Mouse (Mus musculus): ENCODE measurements at regions not wholly inside any gene's neighbourhood (a gene's known extent, or its start where the extent isn't known, plus 50 kb on each side); places are given as distances from the start of the nearest gene placed in this dataset.

DNA sequence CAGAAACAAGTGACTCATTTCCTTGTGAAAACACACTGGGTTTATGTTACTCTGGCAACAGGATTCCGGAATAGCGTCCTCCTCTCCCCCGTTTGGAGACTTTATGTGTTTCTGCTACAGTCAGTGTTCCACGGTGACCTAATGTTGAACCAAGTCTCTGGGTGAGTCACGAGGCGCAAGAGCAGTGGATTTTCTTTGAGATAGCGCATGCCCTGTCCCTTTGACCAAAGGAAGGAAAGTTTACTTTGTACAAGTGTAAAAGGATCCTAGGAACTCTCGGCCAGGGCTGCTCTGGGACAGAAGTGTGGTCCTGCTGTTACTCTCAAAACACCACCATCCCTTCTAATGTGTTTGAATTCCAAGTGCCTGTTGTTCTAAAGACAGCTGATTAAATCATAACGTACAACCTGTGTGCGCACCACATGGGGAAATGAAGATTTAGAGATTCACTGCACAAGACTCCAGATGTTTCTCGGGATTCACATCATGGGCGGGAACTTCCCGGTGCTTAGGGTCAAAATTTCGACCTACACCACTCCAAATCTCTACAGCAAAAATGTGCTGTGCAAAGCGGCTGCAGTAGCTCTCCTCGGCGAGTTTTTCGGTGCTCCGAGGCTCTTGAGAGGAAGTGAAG, 176.1 kb upstream of the Rbms1 start:
- WGBS: 63% methylated on average over 19 of the region's 19 CpGs
- Histone ChIP-seq H3K4me3 (no peak overlapping the region), H3K27me3 (ENCODE audit: low read depth, poor library complexity, severe bottlenecking) (no peaks in the 10 kb centered on the region), H3K4me1 (peaks cover 6% of the 10 kb centered on the region; the same call in 1 of the 2 replicates), H3K36me3 (no peaks in the 10 kb centered on the region), H3K27ac (replicated peaks) (no peak overlapping the region), H3K9me3 (replicated peaks) (no peaks in the 10 kb centered on the region)
- DNase-seq (ENCODE audit: low spot score): peak; percentile 24

DNA sequence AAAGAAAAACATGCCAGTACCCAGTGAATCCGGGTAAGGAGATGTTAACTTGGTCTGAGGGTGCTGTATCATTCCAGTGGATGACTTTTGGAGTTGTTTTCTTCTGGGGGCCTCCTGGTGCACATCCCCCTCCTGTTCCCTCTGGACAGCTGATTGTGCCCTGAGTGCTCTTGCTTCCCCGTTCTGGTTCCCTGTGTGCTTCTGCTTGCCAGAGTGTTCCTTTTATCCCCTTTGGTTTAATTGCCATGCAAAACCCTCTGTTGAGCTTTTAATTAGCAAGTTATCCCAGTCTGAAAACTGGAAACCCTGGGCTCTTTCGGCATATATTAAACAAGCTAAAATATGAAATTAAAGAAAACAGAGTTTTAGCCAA, 175.6 kb upstream of the Rbms1 start:
- Histone ChIP-seq H3K4me1 (peaks cover 6% of the 10 kb centered on the region; the same call in 1 of the 2 replicates), H3K27me3 (ENCODE audit: low read depth, poor library complexity, severe bottlenecking) (no peaks in the 10 kb centered on the region), H3K27ac (replicated peaks) (no peak overlapping the region), H3K36me3 (no peaks in the 10 kb centered on the region), H3K9me3 (replicated peaks) (no peaks in the 10 kb centered on the region), H3K4me3 (no peak overlapping the region)
- 62% methylated on average over 3 of the region's 3 CpGs for WGBS
- no peak for DNase-seq (ENCODE audit: low spot score)

DNA sequence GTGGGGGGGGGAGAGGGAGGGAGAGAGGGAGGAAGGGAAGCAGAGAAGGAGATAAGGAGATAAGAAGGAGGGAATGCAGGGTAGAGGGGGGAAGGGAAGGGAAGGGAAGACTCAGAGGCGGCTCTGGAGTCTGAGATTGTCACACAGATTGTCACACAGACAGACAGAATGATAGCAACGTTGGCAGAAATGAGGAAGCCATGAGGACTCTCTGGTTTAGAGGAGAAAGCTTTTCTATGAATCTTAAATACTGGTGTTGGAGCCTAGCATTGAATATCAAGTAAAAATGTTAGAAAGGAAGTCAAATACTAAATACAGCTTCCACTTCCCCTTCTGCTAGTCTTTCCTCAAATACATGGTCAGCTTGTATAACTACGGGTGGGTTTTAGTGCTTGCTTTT, 174.4 kb upstream of the Rbms1 start:
- Histone ChIP-seq H3K36me3 (no peaks in the 10 kb centered on the region), H3K27ac (replicated peaks) (no peak overlapping the region), H3K9me3 (replicated peaks) (no peaks in the 10 kb centered on the region), H3K4me1 (peaks cover 6% of the 10 kb centered on the region; the same call in 1 of the 2 replicates), H3K27me3 (ENCODE audit: low read depth, poor library complexity, severe bottlenecking) (no peaks in the 10 kb centered on the region), H3K4me3 (no peak overlapping the region)
- 71% methylated on average over 3 of the region's 3 CpGs for WGBS
- DNase-seq (ENCODE audit: low spot score): no peak

DNA sequence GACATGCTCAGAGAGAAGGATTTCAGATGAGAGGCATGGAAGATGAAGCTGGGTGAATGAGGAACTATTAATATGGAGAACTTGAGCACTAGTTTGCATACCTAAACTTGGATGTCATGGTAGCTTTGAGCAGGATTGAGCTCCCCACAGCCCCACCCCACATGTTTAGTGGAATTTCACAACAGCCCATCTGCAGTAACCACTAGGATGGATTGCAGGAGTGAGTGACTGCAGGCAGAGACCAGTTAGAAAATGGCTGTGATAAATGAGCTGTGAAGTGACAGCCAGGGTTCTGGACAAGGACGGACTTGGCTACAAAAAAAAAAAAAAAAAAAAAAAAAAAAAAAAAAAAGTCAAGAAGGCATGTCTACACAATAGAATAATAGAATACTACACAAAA, 173.9 kb upstream of the Rbms1 start:
- 60% methylated on average over 1 of the region's 1 CpGs for WGBS
- no peaks in the 10 kb centered on the region for H3K36me3 ChIP-seq

DNA sequence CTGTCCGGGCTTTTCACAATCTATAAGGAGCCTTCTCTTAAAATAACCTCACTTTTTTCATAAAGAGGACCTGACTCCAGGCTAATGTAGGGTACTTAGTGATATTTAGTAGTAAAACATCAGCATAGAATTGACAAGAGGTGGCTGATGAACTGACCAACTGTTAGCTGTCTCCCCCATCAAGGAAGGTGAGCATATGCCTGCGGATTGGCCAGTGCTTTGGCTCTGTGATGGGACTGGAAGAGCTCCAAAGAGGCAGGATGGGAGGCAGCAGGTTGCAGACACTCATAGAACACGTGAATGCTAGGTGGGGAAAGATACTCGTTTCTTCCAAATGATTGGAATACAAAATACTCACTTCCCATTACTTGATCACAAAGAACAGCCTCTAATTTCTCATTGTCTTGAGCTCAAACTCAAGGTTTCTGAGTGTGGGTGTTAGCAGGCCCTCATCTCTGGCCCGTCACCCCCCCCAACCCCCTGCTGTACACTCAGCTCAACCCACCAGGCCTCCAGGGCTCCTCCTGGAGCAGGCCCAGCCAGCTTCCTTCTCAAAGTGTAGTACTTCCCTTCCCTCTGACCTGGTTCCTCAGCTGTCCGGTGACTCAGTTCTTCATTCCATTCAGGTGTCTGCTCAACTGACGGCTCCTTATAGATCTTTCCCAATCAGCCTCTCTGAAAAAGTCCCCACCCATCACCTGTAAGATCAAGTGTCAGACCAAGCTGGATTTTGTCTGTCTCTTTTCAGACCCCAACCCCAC, 160.2 kb upstream of the Rbms1 start:
- H3K4me3 ChIP-seq: no peak overlapping the region
- no peaks in the 10 kb centered on the region for H3K4me1 ChIP-seq
- DNase-seq (ENCODE audit: low spot score): no peak
- 84% methylated on average over 7 of the region's 7 CpGs for WGBS
- no peak overlapping the region for H3K27ac ChIP-seq (replicated peaks)
- no peaks in the 10 kb centered on the region for H3K27me3 ChIP-seq (ENCODE audit: low read depth, poor library complexity, severe bottlenecking)
- H3K36me3 ChIP-seq: no peaks in the 10 kb centered on the region
- H3K9me3 ChIP-seq (replicated peaks): no peaks in the 10 kb centered on the region

More for the DNA sequence above, 173.9 kb upstream of the Rbms1 start:
- H3K27me3 ChIP-seq (ENCODE audit: low read depth, poor library complexity, severe bottlenecking): no peaks in the 10 kb centered on the region
- DNase-seq (ENCODE audit: low spot score): no peak
- H3K4me3 ChIP-seq: no peak overlapping the region
- H3K9me3 ChIP-seq (replicated peaks): no peaks in the 10 kb centered on the region
- no peak overlapping the region for H3K27ac ChIP-seq (replicated peaks)
- H3K4me1 ChIP-seq: peaks cover 6% of the 10 kb centered on the region; the same call in 1 of the 2 replicates

DNA sequence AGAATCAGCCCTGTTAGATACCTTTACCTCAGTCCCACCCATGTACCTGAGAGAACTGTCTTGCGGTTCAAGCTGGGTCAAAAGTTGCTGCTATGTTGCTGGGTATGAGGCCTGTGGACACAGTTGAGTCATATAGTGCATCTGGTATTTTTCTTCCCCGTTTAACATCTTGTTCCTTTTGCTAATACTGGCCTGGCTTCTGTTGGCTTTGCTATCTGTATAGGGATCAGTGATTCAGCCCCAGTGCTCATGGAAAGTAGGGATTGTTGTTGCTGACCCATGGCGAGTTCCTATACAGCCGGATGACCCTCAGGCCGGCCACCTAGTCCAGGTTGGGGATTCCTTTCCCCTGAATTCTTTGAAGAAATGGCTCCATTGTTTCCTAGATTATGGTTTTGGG, 158.3 kb upstream of the Rbms1 start:
- Histone ChIP-seq H3K9me3 (replicated peaks) (no peaks in the 10 kb centered on the region), H3K27ac (replicated peaks) (no peak overlapping the region), H3K4me1 (no peaks in the 10 kb centered on the region), H3K36me3 (no peaks in the 10 kb centered on the region), H3K4me3 (no peak overlapping the region), H3K27me3 (ENCODE audit: low read depth, poor library complexity, severe bottlenecking) (no peaks in the 10 kb centered on the region)
- DNase-seq (ENCODE audit: low spot score): no peak
- 76% methylated on average over 5 of the region's 5 CpGs for WGBS

DNA sequence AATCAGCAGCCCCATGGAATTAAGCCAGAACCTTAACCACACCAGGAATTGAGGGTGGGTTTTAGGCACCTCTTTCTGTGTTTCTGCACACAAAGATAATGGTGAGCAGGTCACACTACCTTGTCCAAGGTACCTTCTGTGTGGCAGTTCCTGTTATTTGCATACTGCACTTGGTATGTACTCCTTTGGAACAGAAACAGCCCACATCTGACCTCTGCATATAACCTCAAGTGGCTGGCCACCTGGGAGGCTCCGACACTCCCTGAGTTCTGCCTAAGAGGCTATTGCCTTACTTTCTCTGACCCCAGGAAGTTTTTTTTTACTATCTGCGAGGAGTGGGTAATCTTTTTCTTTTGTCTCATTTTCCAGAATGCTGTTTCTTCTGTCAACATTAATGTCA, 151.6 kb upstream of the Rbms1 start:
- Histone ChIP-seq H3K9me3 (replicated peaks) (no peaks in the 10 kb centered on the region), H3K4me3 (no peak overlapping the region), H3K4me1 (no peaks in the 10 kb centered on the region), H3K36me3 (no peaks in the 10 kb centered on the region), H3K27me3 (ENCODE audit: low read depth, poor library complexity, severe bottlenecking) (no peaks in the 10 kb centered on the region), H3K27ac (replicated peaks) (no peak overlapping the region)
- no peak for DNase-seq (ENCODE audit: low spot score)
- WGBS: 73% methylated on average over 2 of the region's 2 CpGs

DNA sequence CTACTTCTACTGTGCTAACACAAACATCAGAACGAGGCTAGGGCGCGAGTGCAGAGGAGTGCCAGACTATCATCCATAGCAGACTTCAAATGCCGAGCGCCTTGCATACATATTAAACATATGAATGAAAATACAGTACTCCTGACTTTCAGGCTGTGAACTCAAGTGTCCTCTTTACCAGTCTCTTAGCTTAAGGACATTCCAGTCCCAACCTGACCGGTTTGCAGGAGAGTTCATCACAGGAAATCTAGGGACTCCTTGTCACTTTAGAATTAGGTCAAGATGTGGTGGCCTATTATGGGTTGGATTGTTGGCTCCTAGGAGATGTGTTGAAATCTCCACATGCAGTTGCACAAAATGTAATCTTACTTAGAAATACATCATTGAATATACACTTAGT, 150.9 kb upstream of the Rbms1 start:
- Histone ChIP-seq H3K27me3 (ENCODE audit: low read depth, poor library complexity, severe bottlenecking) (no peaks in the 10 kb centered on the region), H3K36me3 (no peaks in the 10 kb centered on the region), H3K4me1 (no peaks in the 10 kb centered on the region), H3K9me3 (replicated peaks) (no peaks in the 10 kb centered on the region), H3K27ac (replicated peaks) (no peak overlapping the region), H3K4me3 (no peak overlapping the region)
- 93% methylated on average over 6 of the region's 6 CpGs for WGBS
- no peak for DNase-seq (ENCODE audit: low spot score)

DNA sequence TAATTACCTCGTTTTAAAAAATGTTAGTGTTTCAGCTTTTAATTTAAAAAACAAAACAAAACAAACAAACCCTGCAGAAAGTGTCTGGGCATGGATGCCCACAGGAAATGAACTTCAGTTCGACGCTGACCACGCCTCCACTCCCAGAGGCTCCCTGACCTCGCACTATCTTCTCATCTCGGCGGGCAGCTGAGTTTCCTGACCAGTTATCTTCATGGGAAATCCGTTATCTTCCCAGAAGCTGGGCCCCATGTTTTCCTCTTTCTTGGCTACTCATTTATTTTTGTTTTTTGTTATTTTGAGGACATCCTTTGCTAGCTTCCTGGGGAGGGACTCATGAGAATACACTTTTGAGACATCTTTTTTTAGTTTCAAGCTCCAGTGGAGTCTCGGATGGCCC, 147.6 kb upstream of the Rbms1 start:
- no peak overlapping the region for H3K27ac ChIP-seq (replicated peaks)
- DNase-seq (ENCODE audit: low spot score): no peak
- no peak overlapping the region for H3K4me3 ChIP-seq
- no peaks in the 10 kb centered on the region for H3K9me3 ChIP-seq (replicated peaks)
- 71% methylated on average over 9 of the region's 9 CpGs for WGBS
- H3K27me3 ChIP-seq (ENCODE audit: low read depth, poor library complexity, severe bottlenecking): no peaks in the 10 kb centered on the region
- H3K4me1 ChIP-seq: no peaks in the 10 kb centered on the region
- no peaks in the 10 kb centered on the region for H3K36me3 ChIP-seq

DNA sequence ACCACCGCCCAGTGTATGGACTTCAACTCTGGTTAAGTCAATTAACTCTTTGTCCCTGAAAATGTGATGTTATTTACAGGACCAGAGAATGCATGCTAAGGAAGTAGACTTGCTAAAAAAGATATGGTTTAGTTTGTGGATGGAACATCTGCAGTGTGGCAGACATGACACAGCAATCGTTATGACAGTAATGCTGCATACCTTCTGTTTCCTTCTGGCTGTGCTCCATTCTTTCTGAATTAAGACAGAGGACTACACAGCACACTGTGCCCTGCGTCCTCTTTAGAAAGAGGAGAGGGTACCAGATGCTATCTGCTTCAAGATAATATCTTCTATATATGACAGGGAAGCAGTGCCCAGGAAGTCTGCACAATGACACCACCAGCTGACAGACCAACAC, 146.6 kb upstream of the Rbms1 start:
- DNase-seq (ENCODE audit: low spot score): no peak
- Histone ChIP-seq H3K27me3 (ENCODE audit: low read depth, poor library complexity, severe bottlenecking) (no peaks in the 10 kb centered on the region), H3K9me3 (replicated peaks) (no peaks in the 10 kb centered on the region), H3K36me3 (no peaks in the 10 kb centered on the region), H3K4me3 (no peak overlapping the region), H3K27ac (replicated peaks) (no peak overlapping the region), H3K4me1 (no peaks in the 10 kb centered on the region)
- 86% methylated on average over 3 of the region's 3 CpGs for WGBS

DNA sequence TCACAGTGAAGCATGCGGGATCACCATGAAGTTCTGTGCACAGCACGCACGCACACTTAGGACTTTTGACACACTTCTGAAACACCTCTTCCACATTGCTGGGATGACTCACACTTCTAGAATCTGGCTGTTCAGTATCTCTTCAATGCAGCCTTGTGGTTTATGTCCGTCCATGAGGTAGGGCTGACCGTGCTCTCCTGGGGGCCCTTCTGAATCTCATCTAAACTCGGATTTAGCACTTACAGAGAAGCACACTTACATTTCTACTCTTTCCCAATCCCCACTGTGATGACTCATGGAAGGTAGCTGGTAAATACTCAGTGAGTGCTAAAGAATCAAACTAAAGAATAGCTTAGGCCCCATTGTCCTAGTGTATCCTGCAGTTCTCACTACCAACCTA, 142.2 kb upstream of the Rbms1 start:
- H3K4me3 ChIP-seq: no peak overlapping the region
- no peaks in the 10 kb centered on the region for H3K36me3 ChIP-seq
- H3K9me3 ChIP-seq (replicated peaks): no peaks in the 10 kb centered on the region
- DNase-seq (ENCODE audit: low spot score): no peak
- H3K4me1 ChIP-seq: no peaks in the 10 kb centered on the region
- WGBS: 91% methylated on average over 6 of the region's 6 CpGs
- H3K27me3 ChIP-seq (ENCODE audit: low read depth, poor library complexity, severe bottlenecking): no peaks in the 10 kb centered on the region
- H3K27ac ChIP-seq (replicated peaks): no peak overlapping the region

DNA sequence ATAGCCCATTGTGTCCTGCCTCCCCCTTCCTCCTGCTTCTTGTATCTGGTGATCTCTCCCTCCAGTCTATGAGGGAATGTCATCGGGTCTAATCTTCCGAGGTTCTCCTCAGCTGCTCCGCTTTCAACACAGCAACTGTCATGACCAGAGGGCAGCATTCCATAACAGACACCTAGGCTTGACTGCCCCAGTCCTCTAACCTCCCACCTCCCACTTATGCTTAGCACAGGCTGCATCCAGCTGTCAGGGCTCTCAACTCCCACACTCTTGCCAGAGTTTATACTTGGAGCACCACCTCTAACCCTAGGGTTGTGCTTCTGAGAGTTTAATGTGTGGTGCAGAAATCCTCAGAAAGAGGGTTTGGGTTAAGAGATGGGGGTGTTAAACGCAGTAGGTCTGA, 137.9 kb upstream of the Rbms1 start:
- Histone ChIP-seq H3K9me3 (replicated peaks) (no peaks in the 10 kb centered on the region), H3K4me3 (no peak overlapping the region), H3K36me3 (no peaks in the 10 kb centered on the region), H3K4me1 (no peaks in the 10 kb centered on the region), H3K27ac (replicated peaks) (no peak overlapping the region), H3K27me3 (ENCODE audit: low read depth, poor library complexity, severe bottlenecking) (no peaks in the 10 kb centered on the region)
- 89% methylated on average over 4 of the region's 4 CpGs for WGBS
- DNase-seq (ENCODE audit: low spot score): no peak

DNA sequence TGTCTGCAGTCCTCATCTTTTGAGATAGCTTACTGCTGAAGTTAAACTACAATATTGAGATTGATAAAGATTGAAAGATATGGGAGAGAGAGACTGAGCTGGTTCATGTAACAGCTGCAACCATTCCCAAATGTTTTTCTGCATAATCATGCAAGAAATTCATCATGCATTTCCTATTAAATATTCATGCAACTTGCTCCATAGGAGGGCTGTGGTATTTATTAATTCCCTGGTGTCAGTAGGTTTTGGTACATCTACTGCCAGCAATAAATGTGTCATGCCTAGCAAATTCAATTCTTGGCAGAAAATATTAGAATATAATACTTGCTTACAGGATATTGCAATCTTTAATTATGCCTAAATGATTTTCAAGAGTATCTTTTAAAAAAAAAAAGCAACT, 125.5 kb upstream of the Rbms1 start:
- Histone ChIP-seq H3K4me1 (no peaks in the 10 kb centered on the region), H3K36me3 (no peaks in the 10 kb centered on the region), H3K9me3 (replicated peaks) (no peaks in the 10 kb centered on the region), H3K4me3 (no peak overlapping the region), H3K27me3 (ENCODE audit: low read depth, poor library complexity, severe bottlenecking) (no peaks in the 10 kb centered on the region), H3K27ac (replicated peaks) (no peak overlapping the region)
- no peak for DNase-seq (ENCODE audit: low spot score)
